Mouse (Mus musculus) heart, adult 8-10 months (tissue): Measurements from ENCODE around the gene Fam169b. TPM values are rescaled to one million over a fixed set of nuclear protein-coding genes. Genes with fewer than 3 reads are reported as not detected.
"Not testable (repeated sequence)": the region's sequence is repeated elsewhere in the genome, so short reads cannot be mapped to it uniquely, and the experiment has no call there.

Experiments
- DNase-seq: peaks from one replicate; pipeline ENCODE4 v3.0.0; 2022; ENCODE audit warnings: low spot score
- total RNA-seq, 4 experiments: library from RNA; stranded (reverse); gene quantifications; 2 replicates each; pipeline ENCODE4 v1.2.4; 2022

Fam169b gene
- total RNA-seq, 4 experiments from 2014 or later = 0.09 to 0.22 (median 0.14) TPM; not detected in 1

DNA sequence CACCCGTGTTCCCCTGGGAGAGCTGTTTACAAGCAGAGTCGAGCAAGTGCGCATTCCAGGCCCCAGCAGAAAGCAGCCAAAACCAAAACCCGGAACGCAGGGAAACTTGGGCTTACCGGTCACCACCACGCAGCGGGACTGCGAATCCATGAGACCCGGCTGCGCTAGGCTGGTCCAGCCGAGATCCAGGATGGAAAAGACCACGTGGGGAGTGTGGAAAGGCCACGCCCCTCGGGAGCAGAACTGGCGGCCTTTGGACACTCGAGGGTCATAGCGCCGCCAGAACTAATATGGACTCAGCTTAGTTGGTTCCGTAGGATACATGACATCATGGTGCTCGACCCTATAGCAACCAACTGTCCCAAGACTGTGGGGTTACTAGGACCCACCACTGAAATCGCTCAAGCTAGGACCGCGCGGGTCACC is 9.6 kb upstream of the Fam169b start, which contains the start of gene Pgpep1l:
Gene Pgpep1l (minus strand): TSS at position 206 of the 426 bp plus-strand sequence.
- peak; percentile 45 for DNase-seq

DNA sequence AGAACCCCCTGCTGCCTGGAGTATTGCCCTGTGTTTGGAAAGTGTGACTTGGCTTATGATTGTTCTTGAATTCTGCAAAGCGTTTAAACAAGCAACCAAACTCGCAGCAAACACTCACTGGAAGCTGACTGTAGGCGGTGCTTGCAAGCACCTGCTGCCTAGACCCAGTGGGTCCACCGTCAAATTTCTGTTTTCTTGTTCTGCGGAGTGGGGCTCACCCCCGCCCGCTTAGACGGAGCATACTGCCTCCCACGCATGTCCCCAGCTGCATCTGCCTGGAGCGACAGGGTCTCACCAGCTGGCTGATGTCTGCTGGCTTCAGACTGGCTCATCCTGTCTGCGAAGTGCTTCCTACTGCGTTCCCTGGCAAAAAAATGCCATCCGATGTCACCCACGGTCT is 9.1 kb upstream of the Fam169b start:
- DNase-seq = no peak

DNA sequence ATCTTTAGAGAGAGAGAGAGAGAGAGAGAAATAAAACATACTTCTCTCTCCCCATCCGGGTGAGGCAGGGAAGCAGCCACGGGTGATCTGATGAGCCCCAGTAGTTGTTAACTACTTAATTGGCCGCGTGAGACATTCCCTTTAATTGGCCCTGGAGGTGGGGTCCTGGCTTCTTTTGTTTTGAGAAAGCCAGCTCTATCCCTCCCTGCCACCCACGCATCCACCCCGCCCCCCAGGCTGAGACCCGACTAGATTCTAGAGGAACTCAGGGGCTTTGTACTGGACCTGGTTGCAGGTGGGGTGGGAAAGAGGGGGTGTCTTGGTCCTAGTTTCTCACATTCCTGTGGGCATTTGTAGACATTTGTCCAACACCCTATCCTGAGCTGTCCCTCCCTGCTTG is 8.2 kb upstream of the Fam169b start:
- no peak for DNase-seq

DNA sequence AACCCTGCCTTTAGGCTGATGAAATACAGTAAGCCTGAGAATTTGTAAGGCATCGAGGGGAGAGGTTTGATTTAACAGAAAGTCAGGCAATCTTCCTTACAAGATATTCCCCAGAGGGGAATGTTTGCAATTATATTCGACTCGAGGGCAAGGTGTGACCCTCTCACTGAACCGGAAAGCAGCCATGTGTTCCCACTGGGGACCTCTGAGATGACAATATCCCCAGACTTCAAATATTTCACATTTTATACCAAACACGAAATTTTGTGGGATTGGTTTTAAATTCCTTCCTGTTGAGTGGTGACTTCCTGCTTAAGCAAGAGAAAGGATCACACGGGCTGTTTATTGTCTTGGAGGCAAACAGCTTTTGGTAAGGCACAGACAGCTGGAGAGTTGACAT is 6.9 kb upstream of the Fam169b start:
- DNase-seq = peak; percentile 28

DNA sequence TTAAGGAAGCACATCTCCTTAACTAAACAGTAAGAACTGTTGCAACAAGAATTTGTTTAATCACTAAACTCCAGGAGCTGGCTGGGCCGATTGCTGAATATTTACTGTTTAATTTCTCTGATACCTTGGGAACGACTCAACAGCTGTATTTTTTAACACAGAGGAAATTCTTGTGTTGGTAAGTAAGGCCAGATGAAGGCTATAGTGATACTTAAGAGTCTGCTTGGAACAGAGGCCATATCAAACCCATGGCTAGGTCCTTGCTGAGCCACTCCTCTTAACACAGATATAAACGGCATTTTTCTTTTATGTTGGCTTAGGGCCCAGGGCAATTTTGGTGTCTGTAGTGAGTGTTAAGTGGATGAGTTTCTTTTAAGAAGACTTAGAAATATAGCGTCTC is 3.1 kb upstream of the Fam169b start:
- no peak for DNase-seq

DNA sequence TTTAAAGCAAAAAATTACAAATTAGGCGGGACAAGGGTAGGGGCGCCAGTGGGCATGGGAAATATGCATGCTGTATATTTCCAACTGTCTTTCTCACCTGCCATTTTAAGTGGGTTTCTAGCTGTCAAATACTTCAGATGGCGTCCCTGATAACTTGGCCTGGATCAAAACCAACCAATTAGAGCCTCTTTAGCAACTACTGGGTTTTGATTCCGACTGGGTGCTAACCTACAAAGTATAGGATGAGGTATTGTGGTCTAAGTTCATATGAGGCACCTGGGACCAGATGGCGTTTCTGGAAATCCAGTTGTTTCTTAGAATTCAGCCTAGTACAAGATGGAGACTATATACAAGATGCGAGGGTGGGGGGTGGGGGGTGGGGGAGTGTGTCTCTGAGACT is 1.8 kb upstream of the Fam169b start:
- no peak for DNase-seq

DNA sequence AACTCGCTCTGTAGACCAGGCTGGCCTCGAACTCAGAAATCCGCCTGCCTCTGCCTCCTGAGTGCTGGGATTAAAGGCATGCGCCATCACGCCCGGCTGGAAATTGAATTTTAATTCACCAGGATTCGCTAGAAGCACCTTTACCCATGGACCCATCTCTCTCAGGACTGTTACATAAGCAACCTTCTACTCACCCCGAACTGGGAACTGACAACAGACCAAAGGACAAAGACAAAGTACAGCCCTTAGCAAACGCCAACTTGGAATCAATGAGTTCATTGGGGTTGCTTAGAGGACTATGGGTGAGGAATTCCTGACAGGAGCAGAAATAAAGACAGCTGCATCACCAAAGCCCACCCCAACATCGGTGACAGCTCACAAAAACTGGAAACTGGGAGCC is 1.0 kb upstream of the Fam169b start:
- DNase-seq = no peak

DNA sequence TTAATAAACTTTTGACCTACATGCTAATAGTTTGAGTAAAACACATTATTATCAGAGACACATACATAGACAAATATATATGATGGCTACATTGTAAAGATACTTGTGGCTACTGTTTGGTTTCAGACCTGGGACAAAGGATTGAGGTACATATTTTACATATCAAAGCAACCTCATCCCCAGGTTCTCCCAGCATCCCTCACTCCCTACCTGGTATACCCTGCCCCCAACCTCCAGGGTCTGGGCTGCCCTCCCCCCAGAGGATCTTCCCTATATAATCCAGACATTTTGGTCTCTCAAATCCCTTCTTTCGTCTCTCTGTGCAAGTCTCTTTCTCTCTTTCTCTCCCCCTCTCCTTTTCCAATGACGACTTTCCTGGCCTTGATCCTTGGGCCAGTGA is 579 bp downstream of the Fam169b start:
- no peak for DNase-seq

DNA sequence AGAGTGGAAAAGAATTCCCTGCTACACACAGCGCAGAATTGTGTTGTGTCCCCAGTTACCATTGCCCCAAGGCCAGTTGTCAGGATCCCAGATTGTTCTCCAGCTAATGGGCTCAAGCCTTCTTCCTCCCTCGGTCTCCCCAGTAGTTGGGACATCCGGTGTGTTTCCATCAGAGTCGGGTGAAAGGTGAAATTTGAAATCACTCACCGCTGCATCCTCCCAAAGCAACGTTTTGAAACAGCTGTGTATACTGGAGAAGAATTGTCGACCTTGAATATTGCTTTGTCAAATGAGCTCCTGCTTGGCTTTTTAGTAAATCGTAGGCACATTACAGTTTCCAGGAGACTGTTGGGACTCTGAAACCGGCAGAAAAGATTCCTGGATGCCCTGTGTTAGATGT is 1.3 kb downstream of the Fam169b start:
- no peak for DNase-seq

DNA sequence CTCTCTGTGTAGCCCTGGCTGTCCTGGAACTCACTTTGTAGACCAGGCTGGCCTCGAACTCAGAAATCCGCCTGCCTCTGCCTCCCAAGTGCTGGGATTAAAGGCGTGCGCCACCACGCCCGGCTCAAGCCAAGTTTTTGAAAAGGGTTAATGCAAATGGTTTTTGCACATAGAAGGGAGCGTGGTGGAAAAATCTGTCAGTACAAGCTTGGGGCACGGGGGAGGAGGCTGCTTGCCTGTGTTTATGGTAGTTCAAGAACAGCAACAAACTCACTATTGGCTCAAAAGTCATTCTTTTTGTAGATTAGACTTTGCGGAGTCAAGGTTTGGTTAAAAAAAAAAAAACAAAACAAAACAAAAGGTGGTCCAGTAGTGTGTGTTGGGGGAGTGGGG is 1.8 kb downstream of the Fam169b start:
- not testable (repeated sequence) for DNase-seq

DNA sequence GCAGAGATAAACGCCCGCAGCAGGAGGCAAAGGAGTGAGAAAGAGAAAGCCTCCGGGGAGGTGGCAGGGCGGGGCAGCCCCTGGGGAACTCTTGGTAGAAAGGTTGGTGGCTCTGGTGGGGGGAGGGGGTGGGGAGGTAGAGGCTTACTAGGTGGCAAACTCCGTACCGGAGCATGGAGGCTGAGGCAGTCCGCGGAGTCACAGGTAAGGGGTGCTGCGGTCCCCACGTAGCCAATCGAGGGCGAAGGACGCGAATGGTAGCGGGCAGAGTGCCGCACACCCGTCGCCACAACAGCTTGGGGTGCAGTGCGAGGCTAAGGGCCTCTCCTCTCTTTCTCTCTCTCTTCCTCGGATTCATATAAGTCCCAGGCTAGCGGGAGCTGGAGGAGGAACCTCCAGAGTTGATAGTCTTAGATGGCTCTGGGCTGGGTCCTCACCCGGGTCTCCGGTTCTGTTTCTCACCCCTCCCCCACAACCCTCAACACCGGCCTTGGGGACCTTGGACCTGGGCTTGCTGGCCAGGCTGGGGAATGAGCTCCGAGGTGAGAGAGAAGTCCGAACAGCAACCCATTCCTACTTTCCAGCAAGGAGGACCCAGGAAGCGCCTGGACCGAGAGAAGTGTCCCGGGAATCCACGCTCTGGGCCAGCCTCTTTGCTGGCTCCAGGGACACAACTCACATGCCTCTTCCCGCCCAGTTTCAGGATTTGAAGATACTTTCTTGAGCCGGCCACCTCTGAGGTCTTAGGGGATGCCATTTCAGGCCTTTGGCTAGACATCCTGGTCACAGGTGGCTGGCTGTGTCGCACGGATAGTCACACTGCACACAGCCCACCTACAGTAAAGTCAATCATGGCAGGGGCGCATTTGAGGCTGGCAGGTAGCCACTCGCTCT is 2.4 kb downstream of the Fam169b start:
- no peak for DNase-seq

DNA sequence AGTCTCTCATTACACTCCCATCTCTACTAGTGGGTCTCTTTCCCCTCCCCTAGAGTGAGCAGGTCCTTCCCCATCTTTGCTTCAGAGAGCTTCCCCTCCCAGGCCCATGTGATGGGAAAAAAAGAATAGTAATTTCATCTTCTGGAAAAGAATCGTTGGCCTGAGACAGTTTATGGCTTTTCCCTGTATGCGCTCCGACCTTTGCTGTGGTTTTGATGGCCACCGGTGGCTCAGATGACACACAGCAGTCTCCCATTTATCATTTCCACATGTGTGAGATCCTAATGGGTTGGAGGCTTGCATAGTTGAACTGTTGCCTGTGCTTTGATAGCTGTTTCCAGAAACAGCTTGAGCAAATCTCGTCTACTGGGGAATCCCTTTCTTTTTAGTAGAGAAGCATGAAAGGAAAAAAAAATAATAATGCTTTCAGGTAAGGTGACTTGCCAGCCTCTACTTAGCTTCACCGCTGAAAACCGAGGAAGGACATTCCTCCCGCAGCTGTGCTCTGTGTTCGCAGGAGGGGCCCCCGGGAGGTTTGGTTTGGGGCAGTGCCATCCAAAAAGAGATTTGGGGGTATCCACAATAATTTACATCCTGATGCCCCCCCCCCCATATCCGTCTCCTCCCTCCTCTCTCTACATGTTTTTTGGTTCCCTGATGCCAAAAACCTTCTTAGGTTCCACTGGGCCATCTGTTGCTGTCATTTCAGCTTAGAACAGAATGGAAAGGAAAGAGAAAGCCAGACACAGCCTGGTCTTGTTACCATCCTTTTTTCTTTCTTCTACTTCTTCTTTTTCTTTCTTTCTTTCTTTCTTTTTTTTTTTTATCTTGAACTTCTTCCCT is 3.6 kb downstream of the Fam169b start:
- no peak for DNase-seq

DNA sequence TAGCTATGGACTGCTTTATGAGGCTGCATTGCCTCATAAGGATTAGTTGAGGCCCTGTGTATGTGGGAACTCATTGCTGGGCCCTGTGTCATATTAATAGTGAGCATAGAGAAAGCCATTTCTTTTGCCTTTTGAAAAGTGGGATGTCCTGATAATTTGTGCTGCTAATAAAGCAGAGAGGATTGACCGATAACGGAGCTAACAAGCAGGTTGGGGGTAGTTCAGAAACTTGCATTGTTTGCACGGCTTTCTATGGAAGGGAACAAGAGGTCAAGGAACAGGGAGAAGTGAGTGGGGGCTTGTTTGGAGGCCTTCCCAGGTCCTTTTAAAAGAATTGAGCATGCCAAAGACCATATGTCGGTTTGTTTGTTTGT is 4.2 kb downstream of the Fam169b start:
- DNase-seq = no peak

DNA sequence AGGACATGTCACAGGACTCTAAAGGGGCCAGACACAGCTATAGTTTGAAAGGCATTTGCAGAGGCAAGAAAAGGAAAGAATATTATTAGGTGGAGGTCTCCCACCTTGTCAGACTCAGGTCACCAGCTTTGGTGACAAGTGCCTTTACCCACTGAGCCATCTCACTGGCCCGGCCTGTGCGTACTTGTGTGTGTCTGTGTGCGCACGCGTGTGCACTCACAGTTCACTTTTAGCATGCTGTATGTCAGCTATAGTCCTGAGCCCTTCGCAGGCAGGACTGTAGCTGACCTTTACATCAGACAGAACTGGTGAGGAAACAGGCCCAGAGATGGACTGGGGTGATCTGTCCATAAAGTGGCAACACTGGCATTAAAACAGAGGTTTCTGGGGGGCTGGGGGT is 4.7 kb downstream of the Fam169b start:
- no peak for DNase-seq

DNA sequence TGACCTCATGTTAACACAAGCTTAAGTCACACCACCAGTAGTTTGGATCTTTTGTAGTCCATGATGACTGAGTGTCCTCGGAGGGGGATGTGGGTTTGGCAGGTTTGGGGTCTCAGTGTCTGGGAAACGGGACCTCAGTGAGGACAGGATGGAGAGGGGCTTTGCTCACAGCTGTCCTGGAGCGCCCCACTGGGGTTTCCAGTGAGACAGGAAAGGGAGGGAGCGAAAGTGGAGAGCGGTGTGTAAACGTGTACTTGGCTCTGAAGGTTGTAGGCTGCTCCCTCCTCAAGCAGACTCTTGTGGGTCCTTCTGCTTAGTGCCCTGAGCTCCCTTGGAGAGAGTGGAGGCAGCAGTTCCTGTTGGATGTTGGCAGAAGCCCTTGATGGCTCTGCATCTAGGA is 5.3 kb downstream of the Fam169b start:
- no peak for DNase-seq

DNA sequence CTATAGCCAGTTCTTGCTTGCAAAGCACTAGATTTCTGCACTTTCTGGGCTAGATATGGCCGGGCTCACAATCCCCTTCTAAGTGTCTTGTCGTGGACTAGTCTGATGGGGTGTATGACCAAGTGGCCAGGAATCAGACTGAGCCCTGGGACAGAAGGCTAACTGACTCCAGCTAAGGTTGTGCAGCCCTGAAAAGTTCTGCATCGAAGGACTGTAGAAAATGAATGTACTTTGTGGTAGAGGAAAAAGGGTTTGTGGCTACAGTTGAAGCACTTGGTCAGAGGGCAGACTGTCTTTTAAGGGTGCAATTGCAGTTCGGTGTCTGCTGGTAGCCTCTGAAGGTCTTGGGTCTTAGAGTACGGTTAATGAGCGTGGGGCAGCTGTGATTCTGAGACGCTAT is 5.8 kb downstream of the Fam169b start:
- no peak for DNase-seq

DNA sequence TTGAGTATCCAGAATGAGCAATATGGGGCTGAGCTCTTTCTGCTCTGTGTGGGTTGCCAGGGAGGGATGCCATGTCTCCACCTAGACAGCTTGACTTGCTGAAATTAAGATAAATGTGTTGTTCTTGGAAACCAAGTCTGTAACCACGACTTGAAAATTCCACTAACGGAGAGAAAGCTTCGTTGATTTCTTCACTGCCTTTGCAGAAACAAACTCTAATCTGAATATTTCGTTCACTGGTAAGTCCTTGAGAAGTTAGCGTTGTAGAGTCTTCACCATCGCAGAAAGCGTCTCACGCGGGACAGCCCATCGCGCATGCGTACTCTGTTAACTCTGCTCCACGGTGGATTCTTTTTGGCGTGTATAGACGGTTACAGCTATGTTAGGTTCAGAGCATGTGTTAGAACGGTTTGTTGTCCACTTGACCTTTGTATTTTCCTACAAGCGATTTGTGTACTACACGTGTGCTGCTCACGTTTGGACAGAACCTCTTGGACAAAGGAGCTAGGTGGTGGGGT is 6.8 kb downstream of the Fam169b start:
- no peak for DNase-seq

DNA sequence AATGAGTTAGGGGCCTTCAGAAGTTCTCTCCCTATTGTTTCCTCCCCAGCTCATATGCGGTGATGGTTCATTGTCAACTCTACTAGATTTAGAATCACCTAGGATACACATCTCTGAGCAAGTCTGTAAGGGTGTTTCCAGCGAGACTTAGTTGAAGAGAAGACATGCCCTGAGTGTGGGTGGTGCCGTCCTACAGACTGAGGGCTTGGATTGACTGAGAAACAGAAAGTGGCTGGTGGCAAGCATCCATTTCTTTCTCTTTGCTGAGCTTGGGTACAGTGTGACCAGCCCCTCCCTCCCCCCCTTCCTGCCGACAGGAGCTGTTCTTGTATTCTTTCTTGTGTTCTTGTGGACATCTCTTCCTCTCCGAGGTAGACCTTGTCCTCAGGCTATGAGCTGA is 7.7 kb downstream of the Fam169b start:
- DNase-seq = no peak

DNA sequence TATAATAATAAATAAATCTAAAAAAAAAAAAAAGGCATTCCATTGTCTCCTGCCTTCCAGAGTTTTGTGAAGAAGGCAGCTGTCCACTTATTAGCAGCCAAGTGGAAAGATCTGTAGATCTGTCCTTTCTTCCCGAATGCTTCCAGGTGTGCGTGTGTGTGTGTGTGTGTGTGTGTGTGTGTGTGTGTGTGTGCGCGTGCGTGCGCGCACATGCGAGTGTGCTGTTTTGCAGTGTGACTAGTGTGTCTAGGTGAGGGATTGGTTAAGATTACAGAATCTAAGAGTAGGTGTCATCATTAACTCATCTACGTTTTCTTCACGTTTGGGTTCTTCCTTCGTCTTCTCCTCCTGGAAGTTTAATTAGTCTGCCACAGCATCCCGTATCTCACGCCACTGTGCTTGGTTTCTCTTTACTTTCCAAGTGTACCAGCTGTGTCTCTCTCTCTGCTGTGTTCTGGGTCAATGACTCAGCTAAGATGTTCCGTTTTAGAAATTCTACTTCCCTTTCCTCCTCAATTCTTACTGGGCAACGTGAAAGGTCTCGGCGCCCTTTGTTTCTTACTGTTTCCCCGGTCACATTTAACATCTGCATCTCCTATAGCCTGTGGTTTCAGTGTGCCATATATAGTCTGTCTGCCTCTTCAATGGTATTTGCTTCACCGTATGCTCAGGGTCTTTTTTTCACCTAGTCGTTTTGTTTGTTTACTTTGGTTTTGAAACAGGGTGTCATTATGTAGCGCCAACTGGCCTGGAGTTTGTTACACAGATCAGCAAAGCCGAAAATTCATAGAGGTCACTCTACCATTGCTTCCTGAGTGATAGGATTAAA is 8.9 kb downstream of the Fam169b start:
- DNase-seq = no peak

DNA sequence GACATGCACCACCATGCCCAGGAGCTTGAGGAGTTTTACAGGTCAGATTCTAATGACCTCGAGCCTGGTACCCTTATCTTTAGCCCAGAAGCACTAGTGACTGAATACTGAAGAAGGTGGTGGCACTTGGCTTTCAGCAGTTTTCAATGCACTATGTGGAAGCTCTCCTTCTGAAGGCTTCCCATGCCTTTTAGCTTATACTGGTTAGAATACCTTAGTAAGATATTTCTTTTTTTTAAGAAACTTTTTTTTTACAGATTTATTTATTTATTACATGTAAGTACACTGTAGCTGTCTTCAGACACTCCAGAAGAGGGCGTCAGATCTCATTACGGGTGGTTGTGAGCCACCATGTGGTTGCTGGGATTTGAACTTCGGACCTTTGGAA is 9.5 kb downstream of the Fam169b start:
- not testable (repeated sequence) for DNase-seq

DNA sequence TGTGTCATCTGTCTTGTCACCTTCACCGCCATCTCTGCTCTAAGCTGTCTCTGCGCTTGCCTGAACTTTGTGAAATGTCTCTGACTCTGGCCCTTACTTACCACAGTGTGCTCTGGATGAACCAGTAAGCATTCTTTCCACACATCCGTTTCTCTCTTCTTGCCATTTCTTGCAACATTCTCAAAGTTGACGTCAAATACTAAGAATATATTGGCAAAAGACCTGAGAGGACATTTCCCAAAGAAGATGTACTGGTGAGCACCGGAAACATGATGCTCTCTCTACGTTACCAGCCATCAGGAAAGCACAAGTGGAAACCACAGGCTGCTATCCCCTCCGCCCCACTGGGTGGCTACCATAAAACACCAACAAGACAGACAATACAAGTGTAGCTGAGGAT is 10.1 kb downstream of the Fam169b start:
- DNase-seq = no peak

DNA sequence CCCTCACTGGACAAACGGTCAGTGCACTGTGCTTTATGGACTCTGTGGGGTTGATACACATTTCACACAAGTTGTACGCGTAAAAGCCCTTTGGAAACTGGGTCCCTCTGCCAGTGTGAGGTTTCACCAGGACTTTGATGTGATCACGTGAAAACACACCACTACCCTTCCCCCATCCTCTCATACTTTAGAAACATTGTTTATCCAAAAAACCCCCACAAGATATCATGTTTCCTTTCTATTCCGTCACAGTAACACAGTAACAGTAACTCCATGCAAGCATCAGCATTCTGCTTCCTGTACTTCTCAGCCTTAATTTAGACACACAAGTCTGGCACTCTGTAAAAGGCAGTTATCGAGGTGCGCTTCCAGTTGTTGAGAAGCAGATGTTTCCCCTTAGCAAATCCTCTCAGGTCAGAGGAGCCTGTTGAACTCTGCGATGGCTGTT is 12.2 kb downstream of the Fam169b start:
- no peak for DNase-seq
